Mouse (Mus musculus) hindbrain, embryonic 14.5 days (tissue): ENCODE results near the gene Il1rapl1. TPM values are rescaled to one million over a fixed set of nuclear protein-coding genes. Genes with fewer than 3 reads are reported as not detected.

Experiments
- ATAC-seq: fragments of 200-750 bp; cut with Nextera tagmentation; 2 replicates; pipeline ENCODE4 v1.8.0; 2017; ENCODE audit warnings: moderate number of reproducible peaks, mild to moderate bottlenecking, moderate TSS enrichment, moderate library complexity; ENCODE audit not compliant: low FRiP score
- DNase-seq: peaks from one replicate; pipeline ENCODE4 v3.0.0-alpha.2; 2015; ENCODE audit warnings: low spot score
- H3K27ac ChIP-seq: fragments of 300-500 bp; sonication (generic); 2 replicates; pipeline ENCODE4 v1.5.1; 2014; ENCODE audit warnings: mild to moderate bottlenecking, moderate library complexity
- H3K27me3 ChIP-seq: fragments of 300-500 bp; sonication (generic); 2 replicates; pipeline ENCODE4 v1.6.1; 2014; ENCODE audit warnings: mild to moderate bottlenecking, low read length, mixed read lengths; ENCODE audit not compliant: control insufficient read depth, insufficient read depth
- H3K36me3 ChIP-seq: fragments of 300-500 bp; sonication (generic); replicated peaks from 2 replicates; pipeline ENCODE4 v1.6.1; 2014; ENCODE audit not compliant: control insufficient read depth, insufficient read depth
- H3K4me1 ChIP-seq: fragments of 300-500 bp; sonication (generic); replicated peaks from 2 replicates; pipeline ENCODE4 v1.6.1; 2014; ENCODE audit warnings: antibody characterized with exemption, low read length, mixed read lengths; ENCODE audit not compliant: control insufficient read depth, insufficient read depth
- H3K4me2 ChIP-seq: fragments of 300-500 bp; sonication (generic); replicated peaks from 2 replicates; pipeline ENCODE4 v1.6.1; 2014; ENCODE audit warnings: mild to moderate bottlenecking, moderate library complexity
- H3K4me3 ChIP-seq: fragments of 300-500 bp; sonication (generic); replicated peaks from 2 replicates; pipeline ENCODE4 v1.5.1; 2014; ENCODE audit warnings: mild to moderate bottlenecking, low read length
- H3K9ac ChIP-seq: fragments of 300-500 bp; sonication (generic); 2 replicates; pipeline ENCODE4 v1.6.1; 2014
- H3K9me3 ChIP-seq: fragments of 300-500 bp; sonication (generic); 2 replicates; pipeline ENCODE4 v1.6.1; 2016; ENCODE audit warnings: low read length; ENCODE audit not compliant: control insufficient read depth
- WGBS: fragments of 180-500 bp; shearing (Covaris S2); extraction: QIAGEN DNeasy Blood & Tissue Kit; methylation state at CpG from one replicate; pipeline ENCODE4 v1.1.7; 2014; 5-methylcytosine and 5-hydroxymethylcytosine counted together
- polyA plus RNA-seq: library from polyadenylated mRNA; unstranded; fragments of >200 nt; fragmentation: Nextera tagmentation; extraction: Ambion mirVana; gene quantifications from 2 replicates; pipeline ENCODE4 v1.2.1, GENCODE M21; 2014

Il1rapl1 gene
- polyA plus RNA-seq, 1 experiment from 2014 or later: 3.7 TPM

DNA sequence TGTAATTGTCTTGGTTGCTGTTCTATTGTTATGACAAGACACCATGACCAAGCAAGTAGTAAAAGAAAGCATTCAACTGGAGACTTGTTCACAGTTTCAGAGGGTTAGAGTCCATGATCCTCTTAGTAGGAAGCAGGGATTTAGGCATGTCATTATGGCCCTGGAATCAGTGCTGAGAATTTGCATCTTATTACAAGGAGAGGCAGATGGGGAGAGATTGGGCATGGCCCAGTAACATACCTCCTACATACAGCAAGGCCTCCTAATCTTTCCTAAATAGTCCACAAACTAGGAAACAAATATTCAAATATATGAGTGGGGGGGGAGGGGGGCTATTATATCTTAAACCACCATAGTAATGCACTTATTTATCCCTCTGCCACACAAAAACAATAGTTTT is 301.6 kb downstream of the Il1rapl1 start:
- Histone ChIP-seq H3K4me2 (no peak overlapping the region), H3K27me3 (no peaks in the 10 kb centered on the region), H3K4me3 (no peak overlapping the region), H3K36me3 (no peaks in the 10 kb centered on the region), H3K27ac (no peak overlapping the region), H3K4me1 (no peaks in the 10 kb centered on the region), H3K9me3 (no peaks in the 10 kb centered on the region), H3K9ac (no peak overlapping the region)
- DNase-seq (no peak), ATAC-seq (no peak)

DNA sequence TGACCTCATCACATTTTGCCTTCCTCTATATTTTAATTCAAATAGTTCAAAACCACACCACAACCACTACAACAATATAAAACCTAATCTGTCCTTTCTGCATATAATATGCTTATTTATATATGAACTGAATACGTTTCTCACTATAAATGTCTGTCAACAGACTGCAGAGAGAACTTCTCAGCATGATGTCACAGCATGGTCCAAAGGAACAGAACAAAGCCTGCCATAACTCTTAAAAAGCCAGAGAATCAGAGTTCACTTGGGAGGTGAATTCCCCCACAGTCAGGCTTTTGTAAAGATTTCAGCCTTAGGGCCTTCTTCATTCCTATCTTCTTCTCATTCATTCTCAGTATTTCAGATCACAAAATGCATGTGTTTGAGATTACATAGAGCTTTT is 307.7 kb downstream of the Il1rapl1 start:
- no peak for ATAC-seq
- H3K9me3 ChIP-seq: no peaks in the 10 kb centered on the region
- 18% methylated on average over 1 of the region's 1 CpGs for WGBS

DNA sequence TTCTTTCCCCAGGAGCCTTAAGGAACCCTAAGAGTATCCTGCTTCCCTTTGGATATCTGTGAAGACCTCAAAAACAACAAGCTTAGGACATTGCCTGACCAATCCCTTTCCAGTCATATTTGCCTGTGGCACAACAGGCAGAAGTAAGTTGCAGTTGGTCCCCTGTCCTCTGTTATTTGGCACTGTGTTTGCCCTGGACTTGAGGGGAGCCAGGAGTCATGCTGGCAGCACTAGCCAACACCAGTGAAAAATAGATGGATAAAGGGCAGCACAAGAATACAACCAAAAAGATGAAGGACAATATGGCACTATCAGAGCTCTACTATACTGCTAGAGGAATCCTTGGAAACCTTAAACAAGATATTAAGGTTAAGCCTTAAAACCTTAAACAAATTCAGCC is 322.4 kb downstream of the Il1rapl1 start:
- ATAC-seq: no peak
- Histone ChIP-seq H3K27ac (no peak overlapping the region), H3K4me1 (no peaks in the 10 kb centered on the region), H3K9ac (no peak overlapping the region), H3K27me3 (no peaks in the 10 kb centered on the region), H3K9me3 (no peaks in the 10 kb centered on the region), H3K36me3 (no peaks in the 10 kb centered on the region), H3K4me3 (no peak overlapping the region), H3K4me2 (no peak overlapping the region)
- DNase-seq: no peak

More for the DNA sequence above, 307.7 kb downstream of the Il1rapl1 start:
- Histone ChIP-seq H3K4me1 (no peaks in the 10 kb centered on the region), H3K27me3 (no peaks in the 10 kb centered on the region), H3K36me3 (no peaks in the 10 kb centered on the region), H3K9ac (no peak overlapping the region), H3K27ac (no peak overlapping the region), H3K4me2 (no peak overlapping the region), H3K4me3 (no peak overlapping the region)
- DNase-seq: no peak

DNA sequence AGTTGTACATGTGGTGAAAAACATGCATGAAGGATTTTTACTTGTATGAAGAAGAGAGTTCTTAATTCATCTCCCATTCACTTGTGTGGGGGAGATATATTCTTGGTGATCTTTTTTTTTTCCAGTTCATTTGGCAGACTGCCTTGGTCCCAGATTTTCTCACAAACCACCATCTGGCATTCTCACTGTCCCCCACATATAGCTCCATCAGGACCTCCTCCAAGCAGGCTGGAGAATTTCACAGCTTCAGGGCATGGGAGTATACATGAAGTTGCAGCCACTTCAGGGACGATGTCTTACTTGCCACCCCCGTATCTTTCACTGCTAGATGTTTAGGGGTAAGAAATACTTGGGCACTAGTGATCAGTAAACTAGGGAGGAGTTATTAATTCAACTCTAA is 404.9 kb downstream of the Il1rapl1 start:
- no peak overlapping the region for H3K4me2 ChIP-seq
- WGBS: 63% methylated on average over 2 of the region's 2 CpGs
- H3K27ac ChIP-seq: no peak overlapping the region
- H3K4me1 ChIP-seq: no peaks in the 10 kb centered on the region
- no peaks in the 10 kb centered on the region for H3K9me3 ChIP-seq
- H3K27me3 ChIP-seq: no peaks in the 10 kb centered on the region
- no peak for ATAC-seq
- H3K36me3 ChIP-seq: no peaks in the 10 kb centered on the region
- peak; percentile 28 for DNase-seq
- no peak overlapping the region for H3K9ac ChIP-seq
- no peak overlapping the region for H3K4me3 ChIP-seq

DNA sequence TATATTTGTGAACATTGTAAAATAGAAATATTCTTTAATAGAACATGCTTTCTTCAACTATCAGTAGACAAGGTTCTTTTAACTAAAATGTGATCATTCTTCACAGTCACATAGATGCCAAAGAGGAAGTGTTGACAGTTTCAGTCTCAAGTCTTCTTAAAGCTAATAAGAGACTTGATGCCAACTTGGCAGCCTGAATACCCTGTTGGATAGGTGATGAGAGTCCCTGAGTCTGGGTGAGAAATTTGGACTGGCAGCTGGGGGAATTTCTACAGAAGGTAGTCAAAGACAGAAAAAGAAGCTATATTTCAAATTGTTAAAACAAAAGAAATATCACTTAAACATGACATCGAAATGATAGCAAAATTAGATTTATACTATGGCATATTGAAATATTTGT is 451.6 kb downstream of the Il1rapl1 start:
- no peaks in the 10 kb centered on the region for H3K4me1 ChIP-seq
- 85% methylated on average over 1 of the region's 1 CpGs for WGBS
- no peaks in the 10 kb centered on the region for H3K27me3 ChIP-seq
- H3K9me3 ChIP-seq: no peaks in the 10 kb centered on the region
- no peak for ATAC-seq
- H3K9ac ChIP-seq: no peak overlapping the region
- H3K4me3 ChIP-seq: no peak overlapping the region
- no peaks in the 10 kb centered on the region for H3K36me3 ChIP-seq
- H3K4me2 ChIP-seq: no peak overlapping the region
- H3K27ac ChIP-seq: no peak overlapping the region
- no peak for DNase-seq

DNA sequence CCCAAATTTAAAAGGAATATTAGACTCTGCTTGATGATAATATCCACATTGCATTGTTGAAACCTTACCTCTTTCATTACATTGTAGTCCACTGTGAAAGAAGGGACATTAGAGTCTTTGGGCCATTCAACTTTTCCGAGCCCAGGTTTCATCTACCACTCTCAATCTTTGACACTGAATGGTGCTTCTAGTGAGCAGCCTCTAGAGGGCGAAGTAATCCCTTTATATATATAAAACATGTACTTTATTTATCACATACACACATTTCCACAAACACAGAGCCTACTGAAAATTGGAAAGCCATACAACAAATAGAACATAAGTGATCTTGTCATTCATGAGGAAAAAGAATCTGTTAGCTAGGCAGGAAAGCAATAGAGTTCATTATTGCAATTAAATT is 459.8 kb downstream of the Il1rapl1 start:
- H3K4me2 ChIP-seq: no peak overlapping the region
- DNase-seq: peak; percentile 26
- no peak overlapping the region for H3K27ac ChIP-seq
- ATAC-seq: no peak
- 31% methylated on average over 2 of the region's 2 CpGs for WGBS
- H3K9me3 ChIP-seq: no peaks in the 10 kb centered on the region
- no peaks in the 10 kb centered on the region for H3K36me3 ChIP-seq
- no peak overlapping the region for H3K9ac ChIP-seq
- no peaks in the 10 kb centered on the region for H3K4me1 ChIP-seq
- no peaks in the 10 kb centered on the region for H3K27me3 ChIP-seq
- no peak overlapping the region for H3K4me3 ChIP-seq

DNA sequence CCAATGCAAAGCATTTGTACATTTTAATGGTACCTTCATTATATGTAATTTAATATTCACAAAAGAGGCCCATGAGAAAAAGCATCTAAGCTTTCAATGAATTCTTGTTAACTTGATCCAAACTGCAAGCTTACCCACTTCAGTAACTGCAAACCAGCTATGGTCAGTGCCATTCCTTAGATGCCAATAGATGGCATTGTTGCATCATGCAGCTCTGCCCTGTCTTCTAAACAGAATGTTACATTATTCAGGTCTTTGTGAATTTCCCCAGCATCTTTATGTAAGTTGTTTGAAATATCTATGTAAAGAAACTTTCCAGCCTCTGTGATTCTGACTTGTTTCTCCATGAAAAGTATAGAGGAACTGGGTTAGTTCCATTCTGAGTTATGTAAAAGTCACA is 514.5 kb downstream of the Il1rapl1 start:
- DNase-seq (peak; percentile 28), ATAC-seq (no peak)
- H3K4me3 ChIP-seq: no peak overlapping the region
- no peaks in the 10 kb centered on the region for H3K27me3 ChIP-seq
- H3K9ac ChIP-seq: no peak overlapping the region
- H3K4me2 ChIP-seq: no peak overlapping the region
- H3K4me1 ChIP-seq: no peaks in the 10 kb centered on the region
- no peak overlapping the region for H3K27ac ChIP-seq
- H3K36me3 ChIP-seq: no peaks in the 10 kb centered on the region
- H3K9me3 ChIP-seq: no peaks in the 10 kb centered on the region

DNA sequence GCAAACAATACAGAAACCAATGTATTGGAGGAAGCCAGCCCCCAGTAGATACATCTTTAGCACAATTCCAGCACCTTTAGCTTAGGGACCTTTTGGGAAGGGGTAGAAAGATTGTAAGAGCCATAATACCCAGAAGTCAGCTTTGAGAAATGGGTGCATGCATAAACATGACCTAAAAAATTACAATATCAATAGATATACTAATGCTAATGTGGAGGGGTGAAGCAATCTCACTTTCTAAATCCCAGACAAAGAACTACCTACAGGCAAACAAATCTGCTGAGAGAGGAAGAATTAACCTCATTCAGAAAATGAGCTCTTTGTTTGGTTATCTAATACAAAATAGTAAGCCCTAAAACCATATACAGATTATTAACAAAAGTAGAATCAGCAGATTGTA is 607.4 kb downstream of the Il1rapl1 start:
- no peak for ATAC-seq
- no peaks in the 10 kb centered on the region for H3K4me1 ChIP-seq
- H3K9me3 ChIP-seq: no peaks in the 10 kb centered on the region
- H3K27me3 ChIP-seq: no peaks in the 10 kb centered on the region
- no peaks in the 10 kb centered on the region for H3K36me3 ChIP-seq
- no peak overlapping the region for H3K4me2 ChIP-seq
- no peak overlapping the region for H3K4me3 ChIP-seq
- H3K9ac ChIP-seq: no peak overlapping the region
- DNase-seq: no peak
- no peak overlapping the region for H3K27ac ChIP-seq

DNA sequence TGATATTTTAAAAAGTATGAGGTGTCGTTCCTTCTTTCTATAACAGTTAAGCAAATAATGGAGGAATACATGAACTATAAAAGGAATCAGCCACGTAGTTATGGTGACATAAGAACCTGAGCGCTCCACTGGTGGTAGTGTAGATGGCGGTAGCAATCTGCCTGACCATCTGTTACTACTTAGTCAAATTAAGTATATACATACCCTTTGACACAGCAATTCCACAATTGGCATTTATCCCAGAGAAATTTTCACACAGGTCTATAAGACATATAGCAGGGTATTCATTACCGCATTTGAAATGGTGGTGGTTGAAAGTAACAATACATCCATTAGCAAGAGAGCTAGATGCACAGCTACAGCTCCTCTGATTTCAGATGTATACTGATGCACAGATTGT is 612.8 kb downstream of the Il1rapl1 start:
- Histone ChIP-seq H3K4me2 (no peak overlapping the region), H3K4me1 (no peaks in the 10 kb centered on the region), H3K36me3 (no peaks in the 10 kb centered on the region), H3K4me3 (no peak overlapping the region), H3K27me3 (no peaks in the 10 kb centered on the region), H3K27ac (no peak overlapping the region), H3K9me3 (no peaks in the 10 kb centered on the region), H3K9ac (no peak overlapping the region)
- 71% methylated on average over 5 of the region's 5 CpGs for WGBS
- ATAC-seq: no peak
- peak; percentile 29 for DNase-seq

DNA sequence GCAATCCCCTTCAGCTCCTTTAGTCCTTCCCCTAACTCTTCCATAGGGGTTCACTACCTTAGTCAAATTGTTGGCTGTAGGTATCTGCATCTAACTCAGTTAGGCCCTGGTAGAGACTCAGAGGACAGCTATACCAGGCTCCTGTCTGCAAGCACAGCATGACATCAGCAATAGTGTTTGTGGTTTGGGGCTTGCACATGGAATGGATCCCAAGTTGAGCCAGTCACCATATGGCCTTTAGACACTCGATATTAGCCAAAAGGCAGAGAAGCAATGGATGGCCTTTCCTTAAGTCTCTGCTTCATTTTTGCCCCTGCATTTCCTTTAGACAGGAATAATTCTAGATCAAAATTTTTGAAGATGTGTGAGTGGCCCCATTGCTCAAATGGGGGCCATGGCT is 632.0 kb downstream of the Il1rapl1 start:
- no peak for ATAC-seq
- Histone ChIP-seq H3K4me2 (no peak overlapping the region), H3K9ac (no peak overlapping the region), H3K4me3 (no peak overlapping the region), H3K4me1 (no peaks in the 10 kb centered on the region), H3K27ac (no peak overlapping the region), H3K36me3 (no peaks in the 10 kb centered on the region), H3K9me3 (no peaks in the 10 kb centered on the region), H3K27me3 (no peaks in the 10 kb centered on the region)
- no peak for DNase-seq
- 95% methylated on average over 1 of the region's 1 CpGs for WGBS
